Mouse (Mus musculus): ENCODE data around the gene Pde4d.

Pde4d gene

DNA sequence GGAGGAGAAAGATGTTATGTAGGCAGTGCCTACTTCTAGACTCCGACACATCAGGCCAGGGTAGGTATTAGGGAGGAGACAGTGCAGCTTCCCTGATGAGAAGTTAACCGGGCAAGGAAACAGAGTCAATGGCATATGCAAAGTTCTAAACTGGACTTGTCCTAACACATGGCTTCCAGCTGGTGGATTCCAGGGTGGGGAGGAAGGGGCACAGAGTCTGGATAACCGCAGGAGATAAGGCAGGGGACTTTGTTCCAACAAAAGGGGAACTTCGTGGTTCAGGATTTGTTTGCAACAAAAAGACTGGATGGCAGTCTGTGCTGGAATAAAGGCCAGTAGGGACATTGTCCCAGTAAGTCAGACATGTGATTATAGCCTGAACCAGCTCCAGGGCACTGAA, 1042.1 kb downstream of the Pde4d start:
- DNase-seq (ENCODE audit: low spot score in 2 of 2), result no peak

DNA sequence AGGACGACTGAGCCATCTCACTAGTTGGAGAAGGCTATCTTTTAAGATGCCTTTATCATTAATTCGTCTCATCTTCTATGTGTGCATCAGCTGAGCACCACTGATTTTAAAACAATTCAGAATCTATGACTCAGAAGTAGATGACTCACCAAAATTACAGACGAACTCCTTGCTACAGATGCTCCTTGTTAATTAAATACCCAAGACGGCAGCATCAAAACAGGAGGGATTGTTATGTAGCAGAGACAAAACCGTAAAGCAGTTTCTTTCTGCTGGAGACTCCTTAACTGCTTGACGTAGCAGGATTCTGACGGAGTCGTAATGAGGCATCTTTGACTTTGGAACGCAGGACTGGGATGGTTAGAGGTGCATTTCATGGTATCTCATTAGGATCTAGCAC, 1050.6 kb downstream of the Pde4d start:
- DNase-seq (ENCODE audit: low spot score in 2 of 2), result no peak

DNA sequence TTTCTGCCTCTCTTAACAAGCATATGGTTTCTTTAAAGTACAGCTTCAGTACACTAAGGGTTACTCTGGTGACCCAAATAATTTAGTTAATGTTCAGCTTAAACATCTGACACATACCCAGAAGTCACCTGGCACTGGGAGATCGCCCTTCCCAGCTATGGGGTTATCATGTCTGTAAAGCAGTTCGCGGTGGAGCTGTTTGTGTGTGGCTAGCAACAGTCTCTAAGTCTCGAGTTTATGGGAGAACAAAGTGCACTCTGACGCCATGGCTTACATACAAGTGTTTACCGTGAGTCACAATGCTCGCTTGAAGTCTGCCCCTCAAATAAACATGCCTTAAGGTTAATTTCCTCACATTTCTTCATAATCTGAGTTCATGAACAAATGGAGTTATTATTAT, 1053.0 kb downstream of the Pde4d start:
- DNase-seq (ENCODE audit: low spot score in 2 of 2), result no peak

DNA sequence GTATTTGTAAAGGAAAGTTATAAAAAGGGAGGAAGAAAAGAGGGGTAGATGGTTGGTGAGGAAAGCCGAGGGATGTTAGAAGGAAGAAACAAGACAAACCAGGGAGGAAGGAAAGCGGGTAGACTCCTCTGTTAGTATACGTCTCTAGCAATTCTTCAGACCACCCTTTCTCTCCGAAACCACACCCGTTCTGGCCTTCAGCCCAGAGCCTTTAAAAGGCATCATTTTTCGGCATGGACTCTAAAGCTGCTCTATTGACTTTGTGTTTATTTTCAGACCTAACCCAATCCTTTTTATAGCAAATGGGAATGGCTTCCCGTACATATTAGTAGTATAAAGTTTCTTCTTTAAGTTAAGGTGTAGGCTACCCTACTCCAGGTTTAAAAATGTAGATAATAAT, 1057.0 kb downstream of the Pde4d start:
- DNase-seq (ENCODE audit: low spot score in 2 of 2), result no peak

DNA sequence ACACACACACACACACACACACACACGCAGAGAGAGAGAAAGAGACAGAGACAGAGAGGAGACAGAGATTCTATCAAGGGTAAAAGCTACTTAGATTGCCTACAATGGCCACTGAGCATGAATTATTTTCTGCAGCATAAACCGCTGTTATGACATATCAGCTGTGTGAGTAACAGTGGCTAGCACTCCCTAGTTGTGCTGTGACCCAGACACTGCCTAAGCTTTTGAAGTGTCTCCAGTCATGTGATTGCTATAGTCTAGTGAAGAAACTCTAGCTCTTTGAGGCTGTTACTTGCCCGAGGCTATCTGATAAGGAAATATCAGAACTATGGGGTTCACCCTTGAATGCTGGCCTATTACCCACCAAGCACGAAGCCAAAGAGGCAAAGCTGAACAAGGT, 1058.7 kb downstream of the Pde4d start:
- no peak for DNase-seq (ENCODE audit: low spot score in 2 of 2)

DNA sequence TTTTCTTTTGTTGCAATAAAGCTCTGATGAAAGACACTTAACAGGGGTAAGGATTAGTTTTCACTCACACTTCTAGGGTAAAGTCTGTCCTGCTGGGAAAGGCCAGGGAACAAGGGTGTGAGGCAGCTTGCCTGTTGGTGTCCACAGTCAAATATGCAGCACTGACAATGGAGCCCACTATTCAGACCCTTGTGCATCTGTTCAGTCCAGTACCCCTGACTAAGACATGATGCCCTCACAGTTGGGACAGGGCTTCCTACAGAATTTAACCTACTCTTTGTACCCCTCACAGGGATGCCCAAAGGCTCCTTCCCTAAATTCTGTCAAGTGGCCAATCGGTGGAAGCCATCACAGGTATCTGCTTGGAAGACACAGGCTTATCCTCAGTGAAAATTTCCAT, 1068.4 kb downstream of the Pde4d start:
- DNase-seq (ENCODE audit: low spot score in 2 of 2), result no peak

DNA sequence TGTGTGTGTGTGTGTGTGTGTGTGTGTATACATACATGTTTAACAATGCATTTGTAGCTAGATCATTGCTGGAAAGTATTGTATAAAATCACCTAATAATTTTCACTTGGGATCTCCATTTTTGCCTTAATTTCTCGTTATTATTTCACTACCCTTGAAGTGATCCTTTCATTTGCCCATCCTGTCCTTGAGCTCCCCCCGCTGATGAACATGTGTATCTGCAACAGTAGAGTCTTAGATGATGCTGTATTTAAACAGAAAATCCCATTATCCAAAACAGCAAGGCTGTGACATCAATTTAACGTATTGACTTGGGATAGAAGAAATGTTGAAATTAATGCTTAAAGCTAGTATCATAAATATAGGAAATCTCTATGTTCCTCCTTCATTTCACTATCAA, 1069.7 kb downstream of the Pde4d start:
- DNase-seq (ENCODE audit: low spot score in 2 of 2), result no peak

DNA sequence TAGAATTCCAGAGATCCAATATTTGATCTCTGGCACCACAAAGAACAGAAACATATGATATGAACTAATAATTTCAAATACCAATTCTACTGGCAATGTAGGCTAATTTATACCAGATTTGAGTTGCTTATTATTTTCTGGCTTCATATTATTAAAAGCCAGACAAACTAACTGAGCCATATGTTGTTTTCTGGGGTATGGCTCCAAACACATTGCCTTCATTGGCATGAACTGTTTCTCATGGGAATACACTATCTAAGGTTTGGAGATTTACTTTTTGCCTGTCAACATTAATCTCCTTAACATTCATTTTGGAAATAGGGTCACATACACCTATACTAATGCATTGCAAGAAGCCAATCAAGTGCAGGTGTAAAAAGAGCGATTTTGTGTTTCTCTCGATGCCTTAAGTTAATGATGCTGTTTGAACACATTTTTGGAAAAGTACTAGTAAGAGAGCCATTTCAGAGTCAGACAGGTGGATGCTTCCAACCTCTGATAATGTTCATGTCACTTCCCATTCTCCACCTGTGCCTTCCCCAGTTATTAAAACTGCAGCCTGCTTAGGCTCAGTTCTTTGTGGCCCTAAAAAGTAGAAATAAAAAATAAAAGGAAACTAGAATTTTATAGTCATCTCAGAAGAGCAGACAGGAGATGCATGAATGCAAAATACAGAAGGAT, 1070.4 kb downstream of the Pde4d start:
- DNase-seq (ENCODE audit: low spot score in 2 of 2), result no peak

DNA sequence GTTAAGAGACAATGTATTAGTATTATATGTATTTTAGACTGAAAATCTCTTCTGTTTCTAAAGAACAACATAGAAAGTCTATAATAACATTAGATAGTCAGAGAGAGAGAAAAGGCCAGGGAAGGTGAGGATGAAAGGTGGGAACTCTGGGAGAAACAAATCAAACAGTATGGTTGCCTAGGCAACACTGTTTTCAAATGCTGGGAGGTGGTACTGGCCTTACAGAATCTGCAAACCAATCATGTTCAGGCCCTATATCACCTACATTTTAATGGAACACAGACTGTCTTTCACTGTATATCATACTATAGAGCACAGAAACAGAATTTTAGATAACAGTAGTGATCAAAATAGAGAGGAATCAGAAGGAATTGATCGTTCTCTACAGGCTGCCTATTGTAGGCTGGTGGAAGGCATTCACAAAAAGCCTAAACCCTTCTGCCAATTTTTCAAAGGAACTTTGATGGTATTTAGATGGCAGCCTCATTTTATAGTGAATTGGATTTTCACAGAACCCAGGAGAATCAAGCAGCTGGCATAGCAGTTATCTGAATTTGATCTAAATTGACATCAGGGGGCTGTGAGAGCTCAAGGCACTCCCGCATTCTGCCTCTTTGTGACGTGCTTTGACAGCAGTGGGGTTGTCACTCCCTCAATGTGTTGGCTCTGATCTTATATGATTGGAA, 1084.2 kb downstream of the Pde4d start:
- no peak for DNase-seq (ENCODE audit: low spot score in 2 of 2)

DNA sequence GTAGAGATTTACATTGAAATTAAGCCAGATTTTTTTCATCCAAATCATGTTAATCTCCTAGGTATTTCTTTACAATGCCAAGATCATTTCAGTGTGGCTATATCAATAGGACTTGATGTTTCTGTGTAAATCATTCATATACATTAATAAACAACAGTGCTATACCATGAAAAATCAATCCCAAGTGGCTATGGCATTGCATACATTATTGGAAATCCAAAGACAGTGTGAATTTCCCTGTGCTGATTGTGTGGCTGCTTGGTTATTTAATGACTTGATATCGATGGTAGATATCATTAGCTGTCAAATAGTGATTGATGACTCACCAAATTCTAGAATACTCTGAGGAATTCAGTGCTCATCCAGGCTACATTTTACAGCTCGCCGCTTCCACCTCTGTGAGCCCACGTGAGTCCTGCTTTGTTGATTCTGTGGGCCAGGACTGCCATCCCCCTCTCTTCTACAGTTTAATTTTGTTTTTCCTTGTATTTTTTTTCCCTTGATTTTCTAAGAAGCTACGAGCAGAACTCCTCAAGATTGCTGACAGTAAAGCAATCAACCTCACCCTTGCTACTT, 1085.0 kb downstream of the Pde4d start:
- DNase-seq (ENCODE audit: low spot score in 2 of 2), result no peak

DNA sequence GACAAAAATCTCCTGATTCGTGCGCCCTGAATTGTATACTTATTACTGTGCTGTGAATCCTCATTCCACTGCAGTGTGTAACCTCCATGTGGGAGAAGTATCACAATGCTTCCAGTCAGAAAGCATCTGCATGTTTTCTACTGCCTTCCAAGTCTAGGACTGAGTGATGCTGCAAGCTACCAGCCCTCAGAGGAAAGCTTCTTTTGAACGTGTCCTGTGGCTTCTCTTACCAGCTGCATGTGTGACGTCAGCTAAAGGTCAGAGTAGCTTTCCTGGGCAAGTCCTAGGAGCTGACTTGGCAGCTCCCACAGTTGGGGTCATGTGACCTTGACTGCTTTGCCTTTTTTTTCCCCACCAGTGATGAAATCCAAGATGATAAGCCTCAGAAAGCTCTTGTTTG, 1086.9 kb downstream of the Pde4d start:
- no peak for DNase-seq (ENCODE audit: low spot score in 2 of 2)

DNA sequence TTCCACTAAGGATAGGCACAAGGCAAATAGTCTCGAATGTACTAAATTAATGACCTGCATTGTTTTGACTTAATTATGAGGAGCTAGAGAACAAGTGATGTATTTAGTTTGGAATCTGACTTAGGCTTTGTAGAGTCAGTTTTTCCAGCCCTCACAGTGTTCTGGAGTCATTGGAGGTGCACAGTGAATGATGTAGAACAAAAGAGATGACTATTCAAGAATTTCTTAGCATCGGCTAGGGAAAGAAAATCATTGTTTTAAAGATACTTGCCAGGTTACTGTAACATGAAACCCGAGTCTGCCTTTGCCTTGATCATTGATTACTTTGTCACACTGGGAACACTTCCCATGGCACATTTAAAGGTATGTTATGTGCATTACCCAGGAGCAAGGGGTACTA, 1089.6 kb downstream of the Pde4d start:
- DNase-seq (ENCODE audit: low spot score in 2 of 2), result no peak

DNA sequence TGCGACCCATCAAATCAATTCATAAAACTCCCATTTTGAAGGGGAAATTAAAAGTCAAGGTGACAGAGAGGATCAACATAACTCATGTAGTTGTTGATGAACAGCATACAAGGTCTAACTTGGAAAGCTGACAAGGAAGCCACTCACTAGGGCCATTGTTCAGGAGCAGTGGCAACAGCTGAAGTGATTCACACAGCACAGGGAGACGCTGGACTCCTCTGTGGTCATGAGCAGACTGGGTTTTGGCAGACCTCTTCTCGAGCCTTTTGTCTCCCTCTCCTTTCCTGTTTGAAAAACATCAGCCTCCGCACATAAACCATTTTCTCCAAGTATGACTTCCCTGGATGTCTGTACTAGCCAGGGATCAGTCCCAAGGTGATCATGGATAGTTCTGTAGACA, 1094.9 kb downstream of the Pde4d start:
- DNase-seq (ENCODE audit: low spot score in 2 of 2), result no peak

DNA sequence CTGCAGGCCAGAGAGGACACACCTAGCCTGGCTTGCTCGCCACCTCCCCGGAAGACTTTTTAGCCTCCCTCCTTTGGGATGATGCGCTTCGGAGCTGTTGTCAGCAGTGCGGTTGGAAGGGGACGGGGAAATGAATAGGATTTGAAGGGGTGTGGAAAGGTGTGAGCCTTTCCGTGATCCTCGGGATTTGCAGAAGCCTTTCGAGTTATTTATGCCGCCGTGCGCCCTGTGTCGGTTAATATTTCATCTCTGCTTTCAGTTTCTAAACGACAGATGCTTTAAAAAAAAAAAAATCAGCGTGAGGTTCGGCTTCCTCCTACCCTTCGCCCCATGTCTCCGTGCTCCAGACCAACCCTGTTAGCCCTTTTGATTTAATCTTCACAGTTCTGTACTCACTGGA, 1096.6 kb downstream of the Pde4d start:
- DNase-seq (ENCODE audit: low spot score in 2 of 2), result no peak

DNA sequence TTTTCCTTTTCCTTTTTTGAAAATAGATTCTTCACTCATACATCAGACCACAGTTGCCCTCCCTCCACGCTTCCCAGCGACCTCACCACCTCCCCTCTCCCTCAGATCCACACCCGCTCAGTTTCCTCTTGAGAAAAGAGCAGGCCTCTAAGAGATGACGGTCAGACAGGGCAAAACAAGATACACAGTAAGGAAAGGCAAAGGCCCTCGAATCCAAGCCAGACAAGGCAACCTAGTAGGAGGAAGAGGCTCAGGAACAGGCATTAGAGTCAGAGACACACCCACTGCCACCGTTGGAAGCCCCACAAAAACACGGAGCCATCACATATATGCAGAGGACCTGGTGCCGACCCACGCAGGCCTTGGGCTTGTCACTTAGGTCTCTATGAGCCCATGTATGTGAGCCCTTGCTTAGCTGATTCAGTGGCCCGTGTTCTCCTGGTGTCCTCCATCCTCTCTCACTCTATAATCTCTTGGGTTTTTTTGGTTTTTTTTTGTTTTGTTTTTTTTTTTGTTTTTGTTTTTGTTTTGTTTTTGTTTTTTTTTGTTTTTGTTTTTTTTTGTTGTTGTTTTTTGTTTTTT, 1097.3 kb downstream of the Pde4d start:
- DNase-seq (ENCODE audit: low spot score in 2 of 2), result no peak

DNA sequence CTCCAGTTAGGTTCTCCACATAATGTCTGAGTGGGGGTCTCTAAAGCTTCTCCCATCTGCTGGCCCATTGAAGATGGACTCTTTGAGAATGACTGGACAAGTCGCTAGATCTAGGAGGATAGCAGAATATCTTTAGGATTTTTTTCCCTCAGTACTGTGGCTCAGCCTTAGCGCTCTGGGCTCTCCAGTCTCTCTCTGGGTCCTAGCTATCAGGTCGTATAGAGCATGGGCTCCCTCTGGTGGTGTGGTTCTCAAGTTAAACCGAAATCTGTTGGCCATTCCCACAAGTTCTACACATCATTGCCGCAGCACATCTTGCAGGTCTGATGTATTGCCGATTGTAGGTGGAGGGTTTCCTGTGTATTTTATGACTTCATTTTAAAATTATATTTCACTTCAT, 1098.0 kb downstream of the Pde4d start:
- peak; percentile 38 to 72 for DNase-seq (ENCODE audit: low spot score in 2 of 2)

DNA sequence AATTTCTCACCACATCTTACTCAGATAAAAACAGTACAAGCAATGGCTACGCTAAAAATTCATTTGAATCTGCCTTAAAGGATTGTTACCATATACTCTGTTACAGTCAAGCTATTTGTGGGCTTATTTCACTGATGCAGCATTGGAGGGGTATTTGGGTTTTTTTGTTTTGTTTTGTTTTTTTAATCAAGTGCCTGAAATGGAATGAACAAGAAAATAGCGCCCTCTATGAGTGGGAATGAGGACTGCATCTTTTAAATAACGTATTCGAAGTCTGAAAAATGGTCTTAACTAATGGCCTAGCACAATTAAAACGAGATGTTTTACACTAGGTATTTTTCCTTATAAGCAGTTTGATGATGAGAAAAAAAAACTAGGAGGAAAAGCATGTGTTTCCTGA, 1098.5 kb downstream of the Pde4d start:
- no peak for DNase-seq (ENCODE audit: low spot score in 2 of 2)

DNA sequence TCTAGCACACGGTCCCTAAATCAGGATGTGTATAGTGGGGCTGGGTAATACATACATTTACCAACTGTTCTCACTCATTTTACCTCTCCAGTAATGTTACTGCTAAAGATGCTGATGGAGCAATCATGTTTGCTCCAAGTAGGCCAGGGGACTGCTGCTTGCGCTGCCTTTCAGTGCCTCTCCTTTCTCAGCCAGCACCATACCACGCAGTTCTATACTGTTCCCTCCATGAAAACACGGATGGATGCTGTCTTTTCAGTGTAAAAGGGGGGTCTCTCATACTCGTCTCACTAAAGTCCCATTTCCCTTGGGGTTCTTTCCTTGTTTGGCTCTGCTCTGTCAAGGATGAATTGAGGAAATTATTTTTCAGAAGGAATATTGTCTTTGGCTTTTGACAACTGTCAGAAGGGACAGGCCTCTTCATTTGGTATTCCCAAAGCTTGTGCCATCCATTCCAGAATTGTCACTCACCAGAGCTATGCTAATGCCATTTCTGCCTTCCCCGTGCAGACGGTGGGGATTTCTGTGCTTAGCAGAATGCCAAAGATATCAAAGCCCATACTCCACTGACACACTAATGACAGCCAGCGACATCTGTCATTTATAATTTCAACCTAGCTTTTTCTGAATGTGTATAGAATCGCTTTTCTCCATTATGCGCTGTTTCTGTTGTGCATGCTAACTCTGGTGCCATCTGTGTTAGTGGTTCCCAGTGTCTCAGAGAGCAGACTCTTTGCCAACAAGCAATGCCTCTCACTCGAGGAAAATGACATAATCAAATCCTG, 1099.2 kb downstream of the Pde4d start:
- DNase-seq (ENCODE audit: low spot score in 2 of 2), result no peak

DNA sequence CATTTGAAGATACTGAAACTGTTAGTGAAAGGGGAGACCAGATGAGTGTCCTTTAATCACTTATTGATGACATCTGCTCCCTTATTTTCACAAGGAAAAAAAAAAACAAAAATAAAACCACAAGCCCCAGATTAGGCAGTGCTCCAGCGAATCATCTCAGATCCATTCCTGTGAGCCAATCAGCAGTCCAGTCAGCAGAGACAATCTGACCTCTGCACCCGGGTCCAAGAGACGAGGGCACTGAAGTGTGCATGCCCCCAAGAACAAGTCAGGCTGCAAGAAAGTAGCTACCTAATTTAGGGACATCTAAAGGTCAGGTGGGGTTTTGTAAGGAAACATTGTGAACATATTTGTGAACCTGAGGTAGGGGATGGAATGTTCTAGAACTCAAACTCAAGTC, 1102.1 kb downstream of the Pde4d start:
- no peak for DNase-seq (ENCODE audit: low spot score in 2 of 2)

DNA sequence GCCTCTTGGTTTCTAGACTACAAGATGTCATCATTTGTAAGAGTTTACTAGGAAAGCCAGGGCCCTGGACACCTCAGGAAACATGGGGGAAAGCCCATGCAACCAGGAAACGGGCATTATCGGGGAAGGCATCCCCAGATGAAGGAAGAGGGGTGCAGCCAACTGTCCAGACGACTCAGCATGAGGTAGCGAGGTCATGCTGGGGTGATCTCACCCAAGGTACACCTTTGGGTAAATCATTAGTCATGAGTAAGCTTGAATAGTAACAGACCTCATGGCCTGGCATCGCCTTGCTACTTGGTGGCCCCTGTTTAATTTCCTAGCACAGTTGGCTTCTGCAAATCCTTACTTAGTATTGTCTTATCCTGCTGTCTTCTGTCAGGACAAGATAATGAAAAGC, 1105.8 kb downstream of the Pde4d start:
- DNase-seq (ENCODE audit: low spot score in 2 of 2), result no peak

DNA sequence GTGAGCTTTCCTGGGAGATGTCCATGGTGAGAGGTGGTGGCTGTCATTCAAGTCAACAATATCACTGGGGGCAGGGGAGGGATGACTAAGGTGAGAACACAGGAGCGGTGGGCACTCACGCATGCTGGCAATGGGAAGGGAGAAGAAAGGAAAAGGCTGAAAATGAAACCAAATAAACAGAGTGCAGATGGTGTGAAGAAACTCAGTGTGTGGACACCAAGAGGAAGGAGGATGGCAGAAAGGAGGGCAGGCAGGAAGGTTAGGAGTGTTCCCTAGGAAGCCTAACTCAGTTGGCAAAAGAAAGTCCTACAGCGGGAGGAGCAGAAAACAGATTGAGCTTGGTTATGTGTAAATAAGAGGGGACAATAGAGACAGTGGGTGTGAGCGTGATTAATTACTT, 1107.1 kb downstream of the Pde4d start:
- no peak for DNase-seq (ENCODE audit: low spot score in 2 of 2)

All from frontal cortex, postnatal 10 days (tissue).